Mouse (Mus musculus): ENCODE data around the gene Hspa12b.

DNA sequence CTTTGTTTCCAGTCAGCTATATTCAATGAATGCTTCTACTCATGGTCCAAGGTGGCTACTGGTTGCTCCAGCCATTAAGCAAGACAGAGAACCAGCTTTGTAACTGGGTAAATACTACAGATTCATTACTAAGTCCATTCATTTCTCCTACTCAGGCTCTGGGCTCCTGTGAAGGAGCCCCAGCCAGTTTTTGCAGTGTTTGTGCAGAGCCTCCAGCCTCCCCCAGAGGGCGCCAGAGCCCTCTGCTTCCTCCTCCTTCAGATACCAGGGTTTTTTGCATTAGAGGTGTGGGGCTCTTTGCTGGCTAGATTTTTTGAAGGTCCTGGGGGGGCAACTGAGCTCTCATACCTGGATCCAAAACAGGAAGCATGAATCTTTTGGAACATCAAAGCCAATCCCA lies 32.3 kb upstream of the Hspa12b start:
- TF ChIP-seq POLR2A (IDR thresholded peaks at IDR 0.05; ENCODE audit: low read depth, low read length) (no peak), CTCF (IDR thresholded peaks at IDR 0.05; ENCODE audit: borderline replicate concordance, insufficient read depth, low read length) (peak; percentile 68)
